Mouse (Mus musculus): Measurements from ENCODE around the gene Zfp212. TPM values are rescaled to one million over a fixed set of nuclear protein-coding genes. Genes with fewer than 3 reads are reported as not detected.

The Zfp212 gene
- total RNA-seq, 2 experiments from 2014 or later = 15.5 to 17.1 TPM

DNA sequence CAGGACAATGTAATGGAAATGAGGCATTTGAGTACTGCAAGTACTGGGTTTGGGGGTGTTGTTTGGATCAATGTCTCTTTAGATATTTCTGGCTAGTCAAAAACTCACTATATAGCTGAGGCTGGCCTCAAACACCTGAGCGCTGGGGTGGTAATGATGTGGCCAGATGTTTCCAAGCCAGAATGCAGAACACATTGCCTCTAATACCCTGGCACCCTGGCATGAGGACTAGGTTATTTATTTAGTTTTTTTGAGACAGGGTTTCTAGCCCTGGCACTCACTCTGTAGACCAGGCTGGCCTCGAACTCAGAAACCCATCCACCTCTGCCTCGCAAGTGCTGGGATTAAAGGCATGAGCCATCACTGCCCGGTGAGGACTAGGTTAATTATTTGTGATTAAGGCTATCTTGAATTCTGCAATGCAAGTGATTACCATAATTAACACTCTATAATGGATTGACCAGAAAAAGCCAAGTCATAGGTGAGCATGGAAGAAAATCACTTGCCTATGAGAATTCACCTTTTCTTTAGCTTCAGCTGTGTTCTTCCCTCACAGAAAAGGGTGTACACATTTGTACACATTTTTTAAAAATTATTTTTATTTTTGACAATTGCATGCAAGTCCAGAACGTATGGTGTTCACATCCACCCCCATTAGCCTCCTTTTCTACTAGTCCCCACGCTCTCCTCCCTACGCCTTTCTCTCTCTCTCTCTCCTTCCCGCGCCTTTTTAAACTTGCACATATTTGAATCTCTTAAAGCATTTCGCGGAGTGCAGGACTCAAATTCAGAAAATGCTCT, 430 bp upstream of the Zfp212 start:
- no peak for DNase-seq (ENCODE audit: low spot score in 2 of 2)

DNA sequence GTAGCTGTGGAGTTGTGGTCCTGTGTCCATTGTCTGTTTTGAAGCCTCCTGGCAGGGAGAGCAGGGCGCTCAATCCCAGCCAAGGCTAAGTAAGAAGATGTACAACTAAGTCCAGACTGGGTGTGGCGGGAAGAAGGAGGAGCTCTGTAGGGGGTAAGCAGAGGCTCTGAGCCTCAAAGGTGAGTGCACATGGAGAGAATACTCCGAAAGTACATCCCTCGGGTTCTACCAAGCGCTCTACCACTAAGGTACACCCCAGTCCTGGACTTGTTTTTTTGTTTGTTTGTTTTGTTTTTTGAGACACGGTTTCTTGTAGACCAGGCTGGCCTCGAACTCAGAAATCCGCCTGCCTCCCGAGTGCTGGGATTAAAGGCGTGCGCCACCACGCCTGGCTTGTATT, 22.2 kb downstream of the Zfp212 start:
- no peak for DNase-seq (ENCODE audit: low spot score in 2 of 2)

DNA sequence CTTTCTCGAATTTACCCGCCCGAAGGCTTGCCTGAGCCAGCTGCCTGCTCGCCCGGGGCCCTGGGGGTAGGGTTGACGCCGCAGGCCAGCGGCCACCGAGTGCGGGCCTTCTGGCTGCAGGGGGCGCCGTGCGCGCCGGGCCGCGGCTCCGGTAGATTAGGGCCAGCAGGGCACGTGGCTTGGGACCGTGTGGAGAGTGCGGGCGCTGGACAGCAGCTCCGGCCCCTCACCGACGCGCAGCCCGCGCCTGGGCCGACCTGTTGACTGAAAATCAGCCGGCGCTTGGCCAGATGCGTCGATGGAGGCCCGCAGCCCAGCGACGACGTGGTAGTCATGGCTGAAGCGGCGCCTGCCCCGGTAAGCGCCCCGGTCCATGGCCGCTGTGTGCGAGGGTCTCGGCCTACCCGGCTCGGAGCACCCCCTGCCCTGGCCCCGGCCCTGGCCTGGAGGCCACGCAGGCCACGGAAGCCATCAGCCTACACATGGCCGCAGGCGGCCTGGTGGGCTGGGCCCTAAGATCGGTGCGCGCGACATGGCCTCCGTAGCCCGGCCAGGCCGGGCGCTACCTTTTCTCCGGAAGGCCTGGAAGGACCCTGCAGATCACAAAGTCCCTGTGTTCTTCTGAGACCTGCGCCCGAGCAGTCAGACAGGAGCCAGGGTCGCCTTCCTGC, 22.9 kb downstream of the Zfp212 start:
- DNase-seq (ENCODE audit: low spot score in 2 of 2) = peak; percentile 43 to 49

DNA sequence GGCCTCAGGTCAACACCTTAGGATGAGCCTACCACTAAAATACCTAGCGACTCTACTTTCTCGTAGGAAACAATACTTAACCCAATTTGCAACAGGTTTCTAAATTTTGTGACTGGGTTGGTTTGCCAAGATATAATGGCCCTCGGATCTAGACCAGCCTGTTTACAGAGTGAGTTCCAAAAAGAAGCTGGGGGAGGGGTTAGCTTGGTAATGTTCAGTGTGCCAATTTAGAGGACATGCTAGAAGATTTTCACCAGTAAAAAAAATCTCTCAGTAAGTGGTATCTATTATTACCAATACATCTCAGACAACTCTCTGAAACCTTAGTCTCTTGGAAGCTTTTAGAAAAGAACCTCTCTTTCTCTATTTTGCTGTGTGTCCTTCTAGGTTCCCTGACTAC, 23.4 kb downstream of the Zfp212 start:
- no peak for DNase-seq (ENCODE audit: low spot score in 2 of 2)

DNA sequence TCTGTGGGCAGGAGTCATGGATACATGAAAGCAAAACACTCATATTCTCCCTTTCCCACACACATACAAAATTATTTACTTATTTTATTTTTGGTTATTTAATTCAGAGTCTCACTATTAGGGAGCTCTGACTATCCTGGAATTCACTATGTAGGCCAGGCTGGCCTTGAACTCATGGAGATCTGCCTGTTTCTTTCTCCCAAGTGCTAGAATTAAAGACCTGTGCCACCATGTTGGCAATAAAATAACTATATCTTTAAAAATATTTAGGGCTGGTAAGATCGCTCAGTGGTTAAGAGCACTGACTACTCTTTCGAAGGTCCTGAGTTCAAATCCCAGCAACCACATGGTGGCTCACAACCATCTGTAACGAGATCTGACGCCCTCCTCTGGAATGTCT, 27.1 kb downstream of the Zfp212 start:
- no peak for DNase-seq (ENCODE audit: low spot score in 2 of 2)

DNA sequence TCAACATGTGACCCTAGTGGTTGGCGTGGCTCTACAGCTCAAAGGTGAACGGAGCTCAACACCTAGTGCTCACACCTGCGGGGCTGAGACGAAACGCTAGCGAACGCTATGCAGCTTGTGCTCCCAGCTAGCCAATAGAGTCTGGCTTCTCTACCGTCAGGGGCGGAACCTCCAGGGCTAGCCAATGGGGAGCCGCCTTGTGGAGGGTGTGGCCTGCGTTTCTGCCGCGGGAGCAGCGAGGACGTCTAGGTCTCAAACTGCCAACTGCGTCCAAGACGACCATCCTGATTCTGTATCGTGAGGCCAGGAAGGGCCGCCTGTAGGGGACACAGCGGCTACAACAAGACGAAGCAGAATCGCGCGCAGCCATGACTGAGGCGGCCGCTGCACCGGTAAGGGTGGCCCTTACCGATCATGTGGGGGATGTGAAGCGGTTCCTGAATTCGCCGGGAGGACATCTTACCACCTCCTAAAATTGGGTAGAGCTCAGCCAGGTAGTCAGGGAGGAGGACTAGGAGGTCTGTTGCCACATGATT, 33.0 kb downstream of the Zfp212 start, which contains the start of gene Zfp956:
Gene Zfp956, plus strand, starts transcription at position 200 of the 536 bp plus-strand sequence.
- DNase-seq (ENCODE audit: low spot score in 2 of 2) = peak; percentile 93 to 96

DNA sequence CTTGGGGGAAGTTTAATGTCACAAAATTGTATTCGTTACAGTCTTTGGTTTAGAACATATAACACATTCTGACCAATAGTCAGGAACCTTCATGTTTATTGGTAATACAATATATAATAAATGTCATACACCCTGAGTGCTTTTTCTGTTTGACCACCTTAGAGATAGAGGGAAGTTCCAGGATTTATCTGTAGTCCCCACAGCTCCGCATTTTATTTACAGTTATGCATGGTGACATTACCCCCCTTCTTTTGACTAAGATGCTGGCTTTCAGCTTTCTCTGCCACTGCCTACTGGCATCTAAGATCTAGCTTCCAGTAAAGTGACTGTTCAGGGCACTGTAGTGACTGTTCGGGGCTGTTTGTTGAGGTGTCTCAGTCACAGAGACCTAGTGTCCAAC, 34.1 kb downstream of the Zfp212 start:
- no peak for DNase-seq (ENCODE audit: low spot score in 2 of 2)

DNA sequence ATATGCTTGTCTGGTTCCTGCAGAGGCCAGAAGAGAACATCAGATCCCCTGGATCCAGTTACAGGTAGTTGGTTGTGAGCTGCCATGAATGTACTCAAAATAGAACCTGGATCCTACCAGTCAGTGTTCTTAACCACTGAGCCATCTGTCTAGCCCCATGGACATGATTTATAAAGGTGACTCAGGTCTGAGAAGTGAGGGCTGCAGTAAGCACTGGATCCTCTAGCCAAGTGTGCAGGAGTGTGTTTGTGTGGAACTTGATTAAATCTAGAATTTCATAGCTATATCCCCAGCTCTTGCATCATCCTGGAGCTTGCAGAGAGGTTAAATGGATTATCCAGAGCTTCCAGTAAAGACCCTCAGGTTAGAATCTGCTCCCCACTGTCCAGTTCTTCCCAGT, 37.5 kb downstream of the Zfp212 start:
- DNase-seq (ENCODE audit: low spot score in 2 of 2) = no peak

DNA sequence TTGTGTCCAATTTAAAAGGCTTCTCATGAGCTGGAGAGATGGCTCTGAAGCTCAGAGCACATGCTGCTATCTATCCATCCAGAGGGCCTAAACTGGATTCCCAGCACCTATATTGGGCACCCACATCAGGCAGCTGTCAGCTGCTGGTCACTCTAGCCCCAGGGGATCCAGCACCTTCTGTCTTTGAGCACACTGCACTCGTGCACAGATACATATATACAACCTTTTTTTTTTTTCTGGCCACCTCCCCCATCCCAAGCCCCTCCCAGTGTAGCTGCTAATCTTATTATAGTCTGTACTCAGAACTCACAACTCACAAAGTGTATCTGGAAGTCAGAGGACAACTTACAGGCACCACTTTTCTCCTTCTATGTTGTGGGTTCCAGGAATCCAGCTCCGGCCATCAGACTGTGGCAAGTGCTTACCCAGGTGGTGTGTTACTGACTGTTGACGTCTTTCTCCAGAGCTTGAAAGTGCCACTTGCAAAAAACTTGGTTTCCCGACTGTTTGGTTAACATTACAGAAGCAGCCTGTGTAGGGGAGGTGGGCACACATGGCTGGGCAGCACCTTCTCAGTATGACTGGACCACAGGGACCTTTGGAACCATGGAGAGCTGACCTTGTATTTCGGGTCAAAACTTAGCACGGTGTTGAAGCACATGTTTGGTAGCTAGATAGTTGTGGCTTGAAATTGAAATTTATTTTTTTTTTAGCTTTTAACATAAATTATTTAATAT, 40.6 kb downstream of the Zfp212 start:
- no peak for DNase-seq (ENCODE audit: low spot score in 2 of 2)

DNA sequence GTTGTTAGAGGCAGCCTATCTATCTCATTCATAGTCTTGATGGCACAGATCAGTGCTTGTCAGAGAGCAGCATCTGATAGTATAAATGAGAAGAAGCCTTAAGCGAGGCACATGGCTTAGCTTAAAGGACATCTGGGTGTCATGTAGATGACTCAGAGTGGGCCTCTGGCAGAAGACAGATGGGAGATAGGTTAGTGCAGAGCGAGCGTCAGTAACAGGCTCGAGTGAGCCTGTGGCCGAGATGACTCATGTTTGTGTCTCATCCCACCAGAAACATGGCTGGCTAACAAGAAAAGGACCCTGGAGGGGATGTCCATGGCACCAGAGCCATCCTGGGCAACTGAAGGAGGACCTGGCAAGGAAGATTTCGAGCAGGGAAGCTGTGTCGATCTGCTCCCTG, 42.8 kb downstream of the Zfp212 start:
- DNase-seq (ENCODE audit: low spot score in 2 of 2) = no peak

DNA sequence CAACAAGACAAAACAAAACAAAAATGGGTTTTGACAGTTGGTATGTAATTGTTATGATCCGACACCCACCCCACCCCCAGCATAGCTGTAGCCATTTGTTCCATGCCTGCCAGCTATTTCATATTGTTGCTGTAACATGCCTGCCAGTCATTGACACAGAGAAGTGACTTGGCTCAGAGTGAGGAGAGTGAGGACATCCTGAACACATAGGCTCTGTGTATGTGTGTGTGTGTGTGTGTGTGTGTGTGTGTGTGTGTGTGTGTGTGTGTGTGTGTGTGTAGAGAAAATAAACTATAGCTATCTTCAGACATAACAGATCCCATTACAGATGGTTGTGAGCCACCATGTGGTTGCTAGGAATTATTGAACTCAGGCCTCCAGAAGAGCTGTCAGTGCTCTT, 47.9 kb downstream of the Zfp212 start:
- peak in 1 of 2 experiments; percentile 25 for DNase-seq (ENCODE audit: low spot score in 2 of 2)

DNA sequence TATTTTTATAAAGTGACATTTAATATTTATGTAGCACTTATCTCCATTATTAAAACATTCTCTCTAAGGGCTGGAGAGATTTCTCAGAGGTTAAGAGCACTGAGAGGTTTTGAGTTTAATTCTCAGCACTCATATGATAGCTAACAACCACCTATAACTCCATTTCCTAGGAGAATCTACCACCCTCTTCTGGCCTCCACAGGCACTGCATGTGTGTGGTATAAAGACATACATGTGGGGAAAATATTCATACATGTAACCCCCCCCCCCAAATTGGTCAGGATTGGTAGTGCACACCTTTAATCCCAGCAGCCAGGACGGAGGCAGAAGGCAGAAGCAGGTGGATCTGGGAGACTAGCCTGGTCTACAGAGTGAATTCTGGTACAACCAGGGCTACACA, 54.3 kb downstream of the Zfp212 start:
- DNase-seq (ENCODE audit: low spot score in 2 of 2) = no peak

DNA sequence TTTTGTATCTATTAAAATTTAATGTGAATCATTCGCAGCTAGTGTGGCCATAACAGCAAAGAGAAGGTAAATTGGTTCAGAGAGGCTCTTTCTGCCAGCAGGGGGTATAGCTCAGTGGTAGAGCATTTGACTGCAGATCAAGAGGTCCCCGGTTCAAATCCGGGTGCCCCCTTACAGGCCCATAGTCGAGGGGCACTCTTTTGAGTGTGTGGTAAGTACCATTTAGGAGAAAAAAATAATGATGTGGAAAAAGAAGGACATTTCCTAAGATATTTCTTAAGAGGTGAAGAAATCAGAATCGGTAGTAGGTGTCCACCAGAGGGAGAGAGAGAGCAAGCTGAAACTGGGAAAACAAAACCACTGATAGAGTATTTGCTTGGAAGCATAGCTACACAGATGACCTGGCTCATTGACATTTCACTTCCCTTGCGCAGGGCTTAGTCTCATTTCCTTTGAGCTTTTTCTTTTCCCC, 58.7 kb downstream of the Zfp212 start:
- peak; percentile 64 to 80 for DNase-seq (ENCODE audit: low spot score in 2 of 2)

Other genes starting within 250 kb of the Zfp212 start
- 10 to 100 TPM; 53.0 to 73.0 TPM for gene Pdia4, start 107.0 kb upstream of the Zfp212 start, total RNA-seq (2021)
- 1 to 10 TPM; 5.1 to 5.5 TPM for gene Zfp786, start 89.6 kb upstream of the Zfp212 start, total RNA-seq (2021)
- 10 to 100 TPM; 19.1 to 21.0 TPM for gene Zfp398, start 84.8 kb upstream of the Zfp212 start, total RNA-seq (2021)
- 10 to 100 TPM; 23.5 to 23.6 TPM for gene Zfp282, start 43.3 kb upstream of the Zfp212 start, total RNA-seq (2021)
- gene Zfp956, start 32.9 kb downstream of the Zfp212 start, total RNA-seq (2021) = 10 to 100 TPM; 21.1 to 23.0 TPM
- 10 to 100 TPM; 37.3 to 43.7 TPM for gene Zfp777, start 128.4 kb downstream of the Zfp212 start, total RNA-seq (2021)
- gene Zfp746, start 166.1 kb downstream of the Zfp212 start, total RNA-seq (2021) = 10 to 100 TPM; 30.3 to 30.5 TPM